Mouse (Mus musculus): ENCODE results near the gene Slc17a9. TPM values are rescaled to one million over a fixed set of nuclear protein-coding genes. Genes with fewer than 3 reads are reported as not detected.
A peak's percentile ranks its signal among the peaks of the same experiment; 100 is the strongest.

Gene Slc17a9
- polyA plus RNA-seq, 1 experiment: 1.3 TPM

- H3K4me1 ChIP-seq (ENCODE audit: control insufficient read depth, insufficient read depth, low read length): no peaks in the 10 kb centered on the region
- TF ChIP-seq CTCF (IDR thresholded peaks at IDR 0.05; ENCODE audit: extremely low read depth, insufficient read depth, low read length) (no peak), POLR2A (IDR thresholded peaks at IDR 0.05; ENCODE audit: extremely low read depth, insufficient read depth, low read length) (no peak)
- H3K4me3 ChIP-seq (ENCODE audit: insufficient read depth, low read length): no peak overlapping the region
- H3K27ac ChIP-seq (ENCODE audit: insufficient read depth, low read length): no peak overlapping the region
Observed at GRCm38 (mm10) chr2:180742820-180743219, 17.8 kb downstream of the Slc17a9 start.

GRCm38 (mm10) chr2:180743321-180743720 is 18.3 kb downstream of the Slc17a9 start:
- H3K4me3 ChIP-seq (ENCODE audit: insufficient read depth, low read length): no peak overlapping the region
- TF ChIP-seq POLR2A (IDR thresholded peaks at IDR 0.05; ENCODE audit: extremely low read depth, insufficient read depth, low read length): no peak
- TF ChIP-seq CTCF (IDR thresholded peaks at IDR 0.05; ENCODE audit: extremely low read depth, insufficient read depth, low read length): no peak
- H3K27ac ChIP-seq (ENCODE audit: insufficient read depth, low read length): no peak overlapping the region
- H3K4me1 ChIP-seq (ENCODE audit: control insufficient read depth, insufficient read depth, low read length): no peaks in the 10 kb centered on the region

- no peak for TF ChIP-seq POLR2A (IDR thresholded peaks at IDR 0.05; ENCODE audit: extremely low read depth, insufficient read depth, low read length)
- peak; percentile 100 for TF ChIP-seq CTCF (IDR thresholded peaks at IDR 0.05; ENCODE audit: extremely low read depth, insufficient read depth, low read length)
- H3K27ac ChIP-seq (ENCODE audit: insufficient read depth, low read length): no peak overlapping the region
- H3K4me1 ChIP-seq (ENCODE audit: control insufficient read depth, insufficient read depth, low read length): no peaks in the 10 kb centered on the region
- no peak overlapping the region for H3K4me3 ChIP-seq (ENCODE audit: insufficient read depth, low read length)
Observed at GRCm38 (mm10) chr2:180745248-180745927, 20.3 kb downstream of the Slc17a9 start.

- TF ChIP-seq CTCF (IDR thresholded peaks at IDR 0.05; ENCODE audit: extremely low read depth, insufficient read depth, low read length) (no peak), POLR2A (IDR thresholded peaks at IDR 0.05; ENCODE audit: extremely low read depth, insufficient read depth, low read length) (no peak)
Observed at GRCm38 (mm10) chr2:180746569-180747192, 21.6 kb downstream of the Slc17a9 start.

GRCm38 (mm10) chr2:180748904-180749303 is 23.8 kb downstream of the Slc17a9 start:
- no peaks in the 10 kb centered on the region for H3K4me1 ChIP-seq (ENCODE audit: control insufficient read depth, insufficient read depth, low read length)
- no peak for TF ChIP-seq CTCF (IDR thresholded peaks at IDR 0.05; ENCODE audit: extremely low read depth, insufficient read depth, low read length)
- TF ChIP-seq POLR2A (IDR thresholded peaks at IDR 0.05; ENCODE audit: extremely low read depth, insufficient read depth, low read length): no peak
- no peak overlapping the region for H3K27ac ChIP-seq (ENCODE audit: insufficient read depth, low read length)
- no peak overlapping the region for H3K4me3 ChIP-seq (ENCODE audit: insufficient read depth, low read length)

More at GRCm38 (mm10) chr2:180746569-180747192, 21.6 kb downstream of the Slc17a9 start:
- Histone ChIP-seq H3K4me1 (ENCODE audit: control insufficient read depth, insufficient read depth, low read length) (no peaks in the 10 kb centered on the region), H3K27ac (ENCODE audit: insufficient read depth, low read length) (no peak overlapping the region), H3K4me3 (ENCODE audit: insufficient read depth, low read length) (no peak overlapping the region)

GRCm38 (mm10) chr2:180754976-180755688 is 30.1 kb downstream of the Slc17a9 start:
- Histone ChIP-seq H3K4me3 (ENCODE audit: insufficient read depth, low read length) (no peak overlapping the region), H3K27ac (ENCODE audit: insufficient read depth, low read length) (no peak overlapping the region), H3K4me1 (ENCODE audit: control insufficient read depth, insufficient read depth, low read length) (no peaks in the 10 kb centered on the region)
- TF ChIP-seq CTCF (IDR thresholded peaks at IDR 0.05; ENCODE audit: extremely low read depth, insufficient read depth, low read length) (no peak), POLR2A (IDR thresholded peaks at IDR 0.05; ENCODE audit: extremely low read depth, insufficient read depth, low read length) (no peak)

- H3K27ac ChIP-seq (ENCODE audit: insufficient read depth, low read length): no peak overlapping the region
- H3K4me3 ChIP-seq (ENCODE audit: insufficient read depth, low read length): no peak overlapping the region
- no peaks in the 10 kb centered on the region for H3K4me1 ChIP-seq (ENCODE audit: control insufficient read depth, insufficient read depth, low read length)
- TF ChIP-seq POLR2A (IDR thresholded peaks at IDR 0.05; ENCODE audit: extremely low read depth, insufficient read depth, low read length) (no peak), CTCF (IDR thresholded peaks at IDR 0.05; ENCODE audit: extremely low read depth, insufficient read depth, low read length) (no peak)
Observed at GRCm38 (mm10) chr2:180755896-180756295, 30.8 kb downstream of the Slc17a9 start.

GRCm38 (mm10) chr2:180756786-180757185 is 31.7 kb downstream of the Slc17a9 start:
- Histone ChIP-seq H3K4me3 (ENCODE audit: insufficient read depth, low read length) (no peak overlapping the region), H3K4me1 (ENCODE audit: control insufficient read depth, insufficient read depth, low read length) (no peaks in the 10 kb centered on the region), H3K27ac (ENCODE audit: insufficient read depth, low read length) (no peak overlapping the region)
- TF ChIP-seq POLR2A (IDR thresholded peaks at IDR 0.05; ENCODE audit: extremely low read depth, insufficient read depth, low read length) (no peak), CTCF (IDR thresholded peaks at IDR 0.05; ENCODE audit: extremely low read depth, insufficient read depth, low read length) (no peak)

GRCm38 (mm10) chr2:180758513-180759263 is 33.6 kb downstream of the Slc17a9 start:
- Histone ChIP-seq H3K27ac (ENCODE audit: insufficient read depth, low read length) (no peak overlapping the region), H3K4me1 (ENCODE audit: control insufficient read depth, insufficient read depth, low read length) (no peaks in the 10 kb centered on the region), H3K4me3 (ENCODE audit: insufficient read depth, low read length) (no peak overlapping the region)
- TF ChIP-seq POLR2A (IDR thresholded peaks at IDR 0.05; ENCODE audit: extremely low read depth, insufficient read depth, low read length): no peak
- no peak for TF ChIP-seq CTCF (IDR thresholded peaks at IDR 0.05; ENCODE audit: extremely low read depth, insufficient read depth, low read length)
